Mouse (Mus musculus): ENCODE results near the gene Tbc1d8b. TPM values are rescaled to one million over a fixed set of nuclear protein-coding genes. Genes with fewer than 3 reads are reported as not detected.
"Not testable (repeated sequence)": the region's sequence is repeated elsewhere in the genome, so short reads cannot be mapped to it uniquely, and the experiment has no call there.

Tbc1d8b gene
- polyA plus RNA-seq, 1 experiment from 2014 or later: 5.8 TPM

DNA sequence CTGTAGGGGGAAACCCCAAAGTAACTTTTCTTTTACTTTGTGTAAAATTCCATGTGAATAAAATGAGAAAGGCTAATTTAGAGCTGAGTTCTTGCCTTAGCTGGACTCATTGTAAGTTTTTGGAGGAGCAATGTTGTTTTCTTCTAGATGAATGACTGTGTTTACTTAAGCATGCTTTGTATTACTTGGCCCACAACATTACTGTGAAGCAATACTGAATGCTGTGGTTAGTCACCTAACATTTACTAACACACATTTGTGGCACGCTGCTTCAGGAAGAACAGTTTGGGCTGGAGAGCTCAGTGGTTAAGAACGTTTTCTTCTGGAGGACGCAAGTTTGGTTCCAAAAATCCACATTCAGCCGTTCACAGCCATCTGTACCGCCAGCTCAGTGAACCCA, 52.3 kb downstream of the Tbc1d8b start:
- no peak for ATAC-seq (ENCODE audit: insufficient number of reproducible peaks, low FRiP score, low TSS enrichment, low read depth)
- Histone ChIP-seq H3K9me3 (no peaks in the 10 kb centered on the region), H3K9ac (no peak overlapping the region), H3K27ac (no peak overlapping the region), H3K4me2 (no peak overlapping the region), H3K4me3 (no peak overlapping the region), H3K4me1 (no peaks in the 10 kb centered on the region), H3K36me3 (no peaks in the 10 kb centered on the region), H3K27me3 (no peaks in the 10 kb centered on the region)
- 82% methylated on average over 5 of the region's 5 CpGs for WGBS

DNA sequence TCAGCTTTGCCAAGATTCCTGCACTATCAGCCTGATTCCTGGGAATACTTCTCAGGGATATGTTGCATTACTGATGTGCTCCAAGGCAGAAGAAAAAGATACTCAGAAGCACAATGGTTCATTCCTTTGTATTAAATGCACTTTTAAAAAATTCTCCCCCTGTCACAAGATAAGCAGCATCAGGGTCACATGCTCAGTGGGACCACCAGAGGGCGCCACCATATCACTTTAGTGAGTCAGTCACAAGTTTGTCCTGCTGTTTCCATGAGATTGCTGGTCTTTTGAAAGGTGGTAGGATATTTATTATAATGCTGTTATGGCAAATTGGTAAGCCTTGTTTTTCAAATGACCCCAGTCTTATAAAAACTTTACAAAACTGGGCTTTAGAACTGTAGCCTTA, 67.1 kb downstream of the Tbc1d8b start:
- Histone ChIP-seq H3K4me1 (no peaks in the 10 kb centered on the region), H3K36me3 (0 out of 2 replicates have a peak, but pooled peaks cover 4% of the 10 kb centered on the region), H3K9me3 (no peaks in the 10 kb centered on the region), H3K27me3 (no peaks in the 10 kb centered on the region), H3K27ac (no peak overlapping the region), H3K4me3 (no peak overlapping the region), H3K9ac (no peak overlapping the region), H3K4me2 (no peak overlapping the region)
- WGBS: 4% methylated on average over 1 of the region's 1 CpGs
- ATAC-seq (ENCODE audit: insufficient number of reproducible peaks, low FRiP score, low TSS enrichment, low read depth): no peak

GRCm38 (mm10) chrX:139758634-139759033, 73.8 kb downstream of the Tbc1d8b start:
- not testable (repeated sequence) for H3K27me3 ChIP-seq; H3K4me3 ChIP-seq; H3K36me3 ChIP-seq; H3K9ac ChIP-seq; H3K27ac ChIP-seq; H3K4me1 ChIP-seq; ATAC-seq (ENCODE audit: insufficient number of reproducible peaks, low FRiP score, low TSS enrichment, low read depth); H3K4me2 ChIP-seq; H3K9me3 ChIP-seq
- WGBS: 80% methylated on average over 3 of the region's 3 CpGs

- Histone ChIP-seq H3K4me3 (no peak overlapping the region), H3K9ac (no peak overlapping the region), H3K27me3 (no peaks in the 10 kb centered on the region), H3K36me3 (no peaks in the 10 kb centered on the region), H3K9me3 (no peaks in the 10 kb centered on the region), H3K4me1 (no peaks in the 10 kb centered on the region), H3K27ac (no peak overlapping the region), H3K4me2 (no peak overlapping the region)
- no peak for ATAC-seq (ENCODE audit: insufficient number of reproducible peaks, low FRiP score, low TSS enrichment, low read depth)
- WGBS: 78% methylated on average over 2 of the region's 2 CpGs
Measured at GRCm38 (mm10) chrX:139762546-139762945, 77.8 kb downstream of the Tbc1d8b start.

DNA sequence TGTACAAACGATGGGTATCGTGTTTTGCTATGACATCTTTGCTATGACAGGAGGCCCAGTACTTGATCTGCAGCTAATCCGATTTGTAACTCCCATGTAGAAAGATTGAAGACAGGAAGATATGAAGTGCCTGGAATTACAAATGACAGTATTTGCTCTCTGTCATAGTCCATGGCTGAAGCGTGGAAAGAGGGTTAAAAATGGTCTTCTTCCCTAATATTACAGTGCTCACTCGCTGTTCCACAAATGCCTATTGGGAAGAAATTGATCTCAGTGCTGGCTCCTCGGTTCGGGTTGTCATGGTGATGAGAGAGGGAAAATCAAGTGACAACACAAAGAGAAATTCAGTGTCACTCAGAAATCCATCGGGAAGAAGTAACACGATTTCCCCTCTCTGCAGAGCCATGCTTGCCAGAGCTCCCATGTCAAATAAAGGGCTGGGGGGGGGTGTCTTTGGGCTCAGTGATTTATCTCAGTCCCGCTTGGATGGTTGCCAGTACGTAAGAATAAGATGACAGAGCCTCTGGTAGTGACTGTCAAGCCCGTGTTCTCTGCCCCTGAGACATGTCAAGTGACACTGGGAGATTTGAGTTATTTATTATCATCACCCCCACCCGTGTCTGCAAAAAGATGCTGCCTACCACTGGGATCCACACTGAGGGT, 85.3 kb downstream of the Tbc1d8b start:
- peaks cover 12% of the 10 kb centered on the region; the same call in 1 of the 2 replicates for H3K27me3 ChIP-seq
- H3K9me3 ChIP-seq: no peaks in the 10 kb centered on the region
- 75% methylated on average over 13 of the region's 13 CpGs for WGBS
- ATAC-seq (ENCODE audit: insufficient number of reproducible peaks, low FRiP score, low TSS enrichment, low read depth): no peak
- H3K4me1 ChIP-seq: no peaks in the 10 kb centered on the region
- no peak overlapping the region for H3K9ac ChIP-seq
- no peak overlapping the region for H3K4me3 ChIP-seq
- H3K36me3 ChIP-seq: no peaks in the 10 kb centered on the region
- no peak overlapping the region for H3K4me2 ChIP-seq
- no peak overlapping the region for H3K27ac ChIP-seq

DNA sequence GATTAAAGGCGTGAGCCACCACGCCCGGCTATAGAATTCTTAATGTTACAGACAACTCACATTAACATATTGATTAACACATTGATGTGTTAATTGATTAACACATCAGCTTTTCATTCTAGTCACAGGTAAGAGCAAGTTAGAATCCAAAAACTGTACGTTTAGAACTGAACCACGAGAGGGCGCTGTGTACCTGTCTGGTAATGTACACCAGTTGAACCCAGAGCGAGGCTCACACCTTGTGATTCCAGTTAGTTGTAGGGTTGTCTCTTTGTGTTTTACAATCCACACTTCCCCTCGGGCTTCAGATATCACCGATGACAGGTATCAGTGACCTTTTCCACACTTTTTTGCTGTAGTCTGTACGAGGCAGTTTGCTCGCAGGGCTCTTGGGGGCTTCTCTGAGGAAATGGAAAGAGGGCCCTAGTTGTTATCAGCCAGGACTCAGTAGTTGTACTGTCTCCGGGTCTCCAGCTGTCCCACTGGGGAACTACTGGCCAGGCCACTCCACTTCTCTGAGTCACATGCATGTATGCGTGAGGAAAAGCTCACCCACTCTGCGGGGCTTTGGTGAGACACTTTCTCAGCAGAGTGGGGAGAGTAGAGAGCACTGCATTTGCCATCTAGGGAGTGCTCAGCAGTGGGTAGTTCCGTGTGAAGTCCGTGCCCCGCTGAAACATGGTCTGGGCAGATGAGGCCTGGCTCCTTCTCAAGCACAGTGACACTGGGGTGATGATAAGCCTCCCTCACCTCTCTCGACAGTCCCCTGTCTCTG, 89.7 kb downstream of the Tbc1d8b start:
- 36% methylated on average over 18 of the region's 18 CpGs for WGBS
- peaks cover 12% of the 10 kb centered on the region; the same call in 1 of the 2 replicates for H3K27me3 ChIP-seq
- no peak for ATAC-seq (ENCODE audit: insufficient number of reproducible peaks, low FRiP score, low TSS enrichment, low read depth)

GRCm38 (mm10) chrX:139775084-139775612, 90.4 kb downstream of the Tbc1d8b start:
- no peak for ATAC-seq (ENCODE audit: insufficient number of reproducible peaks, low FRiP score, low TSS enrichment, low read depth)
- Histone ChIP-seq H3K9me3 (no peaks in the 10 kb centered on the region), H3K4me2 (no peak overlapping the region), H3K27ac (no peak overlapping the region), H3K36me3 (no peaks in the 10 kb centered on the region), H3K27me3 (peaks cover 15% of the 10 kb centered on the region; the same call in 1 of the 2 replicates), H3K9ac (no peak overlapping the region), H3K4me3 (no peak overlapping the region), H3K4me1 (no peaks in the 10 kb centered on the region)
- WGBS: 67% methylated on average over 7 of the region's 7 CpGs

More for the DNA sequence above, 89.7 kb downstream of the Tbc1d8b start:
- no peak overlapping the region for H3K27ac ChIP-seq
- H3K4me3 ChIP-seq: no peak overlapping the region
- no peaks in the 10 kb centered on the region for H3K4me1 ChIP-seq
- H3K9ac ChIP-seq: no peak overlapping the region
- H3K4me2 ChIP-seq: no peak overlapping the region
- no peaks in the 10 kb centered on the region for H3K9me3 ChIP-seq
- no peaks in the 10 kb centered on the region for H3K36me3 ChIP-seq

GRCm38 (mm10) chrX:139777357-139777756, 92.6 kb downstream of the Tbc1d8b start:
- H3K9me3 ChIP-seq: no peaks in the 10 kb centered on the region
- no peak for ATAC-seq (ENCODE audit: insufficient number of reproducible peaks, low FRiP score, low TSS enrichment, low read depth)
- 55% methylated on average over 4 of the region's 4 CpGs for WGBS
- no peak overlapping the region for H3K4me3 ChIP-seq
- no peaks in the 10 kb centered on the region for H3K36me3 ChIP-seq
- H3K9ac ChIP-seq: no peak overlapping the region
- peaks cover 18% of the 10 kb centered on the region; the same call in 1 of the 2 replicates for H3K27me3 ChIP-seq
- no peak overlapping the region for H3K27ac ChIP-seq
- H3K4me1 ChIP-seq: no peaks in the 10 kb centered on the region
- H3K4me2 ChIP-seq: no peak overlapping the region

DNA sequence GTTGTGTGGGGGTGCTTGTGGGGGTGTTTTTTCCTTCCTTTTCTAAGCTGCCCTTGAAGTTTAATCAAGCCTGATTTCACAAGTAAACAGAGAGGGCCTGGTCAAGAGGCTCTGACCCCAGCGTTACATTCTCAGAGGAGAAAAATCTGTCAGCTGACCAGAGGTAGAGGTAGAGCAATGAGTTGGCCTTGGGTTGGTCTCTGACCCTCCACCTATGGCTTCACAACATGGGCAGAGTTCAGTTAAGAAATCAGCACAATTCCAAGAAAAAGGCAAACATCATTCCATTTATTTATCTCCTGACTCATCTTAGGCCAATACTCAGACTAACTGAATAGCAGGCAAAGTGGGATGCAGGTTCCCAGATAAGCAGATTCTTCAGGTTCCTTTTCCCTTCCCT, 94.1 kb downstream of the Tbc1d8b start:
- ATAC-seq (ENCODE audit: insufficient number of reproducible peaks, low FRiP score, low TSS enrichment, low read depth): no peak
- Histone ChIP-seq H3K4me2 (no peak overlapping the region), H3K27ac (no peak overlapping the region), H3K9ac (no peak overlapping the region), H3K9me3 (no peaks in the 10 kb centered on the region), H3K4me1 (no peaks in the 10 kb centered on the region), H3K36me3 (no peaks in the 10 kb centered on the region), H3K27me3 (peaks cover 25% of the 10 kb centered on the region; the same call in 1 of the 2 replicates), H3K4me3 (no peak overlapping the region)
- WGBS: 76% methylated on average over 1 of the region's 1 CpGs

DNA sequence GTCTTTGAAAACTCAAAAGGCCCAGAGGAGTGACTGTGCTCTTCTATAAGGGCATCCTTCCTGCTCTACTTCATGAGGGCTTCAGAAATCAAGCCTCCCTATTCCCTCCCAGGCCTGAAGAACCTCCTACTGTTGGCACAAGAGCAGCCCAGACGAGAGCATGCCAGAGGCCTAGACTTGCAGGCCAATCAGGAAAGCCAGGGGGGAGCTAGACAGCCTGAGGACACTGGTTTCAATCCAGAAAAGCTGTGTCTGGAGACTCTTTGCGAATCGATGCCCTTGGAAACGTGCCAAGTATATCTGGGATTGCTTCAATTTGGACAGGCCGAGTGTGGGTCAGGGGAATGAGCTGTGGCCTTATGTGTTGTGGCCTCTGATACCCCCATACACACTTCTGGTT, 94.6 kb downstream of the Tbc1d8b start:
- Histone ChIP-seq H3K27me3 (peaks cover 25% of the 10 kb centered on the region; the same call in 1 of the 2 replicates), H3K36me3 (no peaks in the 10 kb centered on the region), H3K4me3 (no peak overlapping the region), H3K4me1 (no peaks in the 10 kb centered on the region), H3K4me2 (no peak overlapping the region), H3K9ac (no peak overlapping the region), H3K27ac (no peak overlapping the region), H3K9me3 (no peaks in the 10 kb centered on the region)
- 62% methylated on average over 5 of the region's 5 CpGs for WGBS
- ATAC-seq (ENCODE audit: insufficient number of reproducible peaks, low FRiP score, low TSS enrichment, low read depth): no peak

GRCm38 (mm10) chrX:139780988-139781387, 96.2 kb downstream of the Tbc1d8b start:
- ATAC-seq (ENCODE audit: insufficient number of reproducible peaks, low FRiP score, low TSS enrichment, low read depth): no peak
- peaks cover 18% of the 10 kb centered on the region; the same call in 1 of the 2 replicates for H3K27me3 ChIP-seq
- WGBS: 53% methylated on average over 3 of the region's 3 CpGs

GRCm38 (mm10) chrX:139781563-139781962, 96.8 kb downstream of the Tbc1d8b start:
- Histone ChIP-seq H3K27me3 (peaks cover 18% of the 10 kb centered on the region; the same call in 1 of the 2 replicates), H3K9ac (no peak overlapping the region), H3K36me3 (no peaks in the 10 kb centered on the region), H3K27ac (no peak overlapping the region), H3K4me3 (no peak overlapping the region), H3K9me3 (no peaks in the 10 kb centered on the region), H3K4me2 (no peak overlapping the region), H3K4me1 (no peaks in the 10 kb centered on the region)
- WGBS: 88% methylated on average over 4 of the region's 4 CpGs
- no peak for ATAC-seq (ENCODE audit: insufficient number of reproducible peaks, low FRiP score, low TSS enrichment, low read depth)

More at GRCm38 (mm10) chrX:139780988-139781387, 96.2 kb downstream of the Tbc1d8b start:
- no peak overlapping the region for H3K9ac ChIP-seq
- H3K4me3 ChIP-seq: no peak overlapping the region
- no peak overlapping the region for H3K27ac ChIP-seq
- no peaks in the 10 kb centered on the region for H3K4me1 ChIP-seq
- H3K36me3 ChIP-seq: no peaks in the 10 kb centered on the region
- H3K4me2 ChIP-seq: no peak overlapping the region
- H3K9me3 ChIP-seq: no peaks in the 10 kb centered on the region
